Comparison of ENCODE assay signal across 8 mouse cellular contexts in the genomic region with DNA sequence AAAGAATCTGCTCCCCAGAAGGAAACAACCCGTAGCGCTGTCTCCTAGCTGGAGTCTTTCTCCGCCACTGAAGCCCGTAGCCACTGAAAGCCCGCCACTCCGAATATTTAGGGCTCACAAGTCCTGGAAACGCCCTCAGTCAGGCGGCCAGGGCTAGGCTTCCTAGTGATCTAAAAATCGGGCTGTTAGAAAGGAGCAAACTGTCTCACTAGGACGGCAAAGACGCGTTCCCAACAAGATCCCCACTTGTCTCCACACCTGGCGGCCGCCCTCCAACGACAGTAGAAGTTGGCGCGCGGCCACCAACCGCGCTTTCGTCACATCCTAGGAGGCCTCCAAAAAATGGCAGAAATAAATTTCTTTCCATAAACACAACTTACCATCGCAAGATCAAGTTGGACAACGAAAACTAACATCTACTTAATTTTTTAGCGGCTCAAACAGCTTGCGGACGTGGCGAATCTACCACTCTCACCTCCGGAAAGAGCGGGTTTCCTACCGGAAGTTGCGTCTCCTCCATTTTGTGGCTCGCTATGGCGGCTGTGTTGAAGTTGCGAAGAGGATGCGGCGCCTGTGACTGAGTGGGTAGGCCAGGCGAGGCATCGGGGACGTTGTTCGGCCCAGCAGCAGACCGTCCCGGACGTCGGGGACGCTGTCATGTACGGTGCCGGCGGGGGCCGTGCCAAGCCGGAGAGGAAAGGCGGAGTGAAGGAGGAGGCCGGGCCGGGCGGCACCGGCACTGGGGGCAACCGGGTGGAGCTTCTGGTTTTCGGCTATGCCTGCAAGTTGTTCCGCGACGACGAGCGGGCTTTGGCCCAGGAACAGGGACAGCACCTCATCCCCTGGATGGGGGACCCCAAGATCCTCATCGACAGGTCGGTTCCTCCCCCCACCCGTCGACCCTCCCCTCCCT. TPM values are rescaled to one million over a fixed set of nuclear protein-coding genes. Genes with fewer than 3 reads are reported as not detected.
DNase-seq lines count a peak whose midpoint lies in the region; ATAC-seq lines count a peak whose summit lies in the region.

Sfswap (plus strand) TSS at position 500 of the 913 bp plus-strand sequence.

- peak within 1 kb of the TSS; percentile 95 for H3K4me2 ChIP-seq in hindbrain, embryonic 16.5 days (ENCODE audit: low read length)

- peaks cover 14% of the 10 kb centered on the region for H3K4me1 ChIP-seq in hindbrain, embryonic 16.5 days (ENCODE audit: control insufficient read depth, insufficient read depth, low read depth, low read length)

- no peaks in the 10 kb centered on the region for H3K9me3 ChIP-seq in hindbrain, embryonic 16.5 days (ENCODE audit: control insufficient read depth, low read length)

- ATAC-seq in hindbrain, embryonic 16.5 days, result peak; percentile 81

- H3K36me3 ChIP-seq in hindbrain, embryonic 16.5 days (ENCODE audit: control insufficient read depth, insufficient read depth, low read length), result peaks cover 5% of the 10 kb centered on the region
- peaks cover 21% of the 10 kb centered on the region for H3K36me3 ChIP-seq in macrophage (ENCODE audit: inconsistent target)

- no peaks in the 10 kb centered on the region for H3K27me3 ChIP-seq in hindbrain, embryonic 16.5 days (replicated peaks; ENCODE audit: control insufficient read depth, insufficient read depth, low read length)

- DNase-seq in R1 (ENCODE audit: low read depth, low spot score), result peak; percentile 87
- peak; percentile 88 to 91 for DNase-seq in cerebellum, postnatal 25 days
- peak; percentile 83 for DNase-seq in gastrocnemius, adult 18-20 months (ENCODE audit: low spot score)
- peak; percentile 75 to 79 for DNase-seq in left cerebral cortex, adult 18-20 months (ENCODE audit: low spot score in 2 of 2)
- DNase-seq in right cerebral cortex, adult 18-20 months, result peak; percentile 74
- DNase-seq in urinary bladder, postnatal 10 days (ENCODE audit: low spot score), result peak; percentile 20

- peak within 1 kb of the TSS; percentile 82 for H3K27ac ChIP-seq in hindbrain, embryonic 16.5 days (ENCODE audit: low read depth, low read length)
- peak within 1 kb of the TSS; percentile 93 for H3K27ac ChIP-seq in macrophage

- H3K79me2 ChIP-seq in macrophage (ENCODE audit: inconsistent target), result peaks cover 33% of the 10 kb centered on the region

- peak within 1 kb of the TSS; percentile 99 for H3K4me3 ChIP-seq in hindbrain, embryonic 16.5 days (ENCODE audit: low read length)
- peak within 1 kb of the TSS; percentile 83 for H3K4me3 ChIP-seq in macrophage (ENCODE audit: inconsistent target)

- peak within 1 kb of the TSS; percentile 91 for H3K9ac ChIP-seq in hindbrain, embryonic 16.5 days (ENCODE audit: low read depth, low read length)

- WGBS in hindbrain, embryonic 16.5 days, result under 1% methylated on average over 58 of the region's 66 CpGs
- WGBS in macrophage (ENCODE audit: missing documents), result under 1% methylated on average over 66 of the region's 66 CpGs

RNA-seq across cellular contexts. Expression of gene Sfswap, which starts in this region (rescaled TPM):
- total RNA-seq in gastrocnemius, adult 18-20 months (2021), result 10 to 100 TPM; 22.2 to 22.4 TPM
- polyA plus RNA-seq in hindbrain, embryonic 16.5 days (2015; fragmentation: Nextera tagmentation; extraction: Ambion mirVana), result 42.1 and 47.7 TPM in 2 replicates
- 100 to 1,000 TPM in 1 of 2 experiments, 10 to 100 TPM in 1; 86.2 to 104 TPM for total RNA-seq in left cerebral cortex, adult 18-20 months (2021)
- 100 to 1,000 TPM; 303 to 487 (median 343) TPM for total RNA-seq in macrophage (2018; cell fraction: chromatin; rRNA removed)
- total RNA-seq in macrophage (2018; cell fraction: cytosol; rRNA removed), result 10 to 100 TPM; 21.7 to 45.7 (median 29.6) TPM
- total RNA-seq in macrophage (2018; cell fraction: nucleus; rRNA removed), result 100 to 1,000 TPM; 130 to 321 (median 178) TPM
- 25.2 to 54.6 TPM (median 31.2 TPM) in 3 replicates for polyA plus RNA-seq in macrophage (2018)

Comparison
In these comparisons a context has a peak if more than half of its experiments do, and no peak if none do; other contexts are left out.
1. Peak in every context shown above with its lines: DNase-seq, ATAC-seq, H3K4me3 ChIP-seq and H3K27ac ChIP-seq.
2. DNase-seq: peak in every context shown above with its lines; median percentile 90 in cerebellum, postnatal 25 days; 87 in R1; 83 in gastrocnemius, adult 18-20 months; 77 in left cerebral cortex, adult 18-20 months; 74 in right cerebral cortex, adult 18-20 months; 20 in urinary bladder, postnatal 10 days.